Mouse (Mus musculus): ENCODE results near the gene Tet3. TPM values are rescaled to one million over a fixed set of nuclear protein-coding genes. Genes with fewer than 3 reads are reported as not detected.
A peak's percentile ranks its signal among the peaks of the same experiment; 100 is the strongest.

Tet3 gene
- total RNA-seq, 2 experiments from 2014 or later = 57.4 to 64.4 TPM

DNA sequence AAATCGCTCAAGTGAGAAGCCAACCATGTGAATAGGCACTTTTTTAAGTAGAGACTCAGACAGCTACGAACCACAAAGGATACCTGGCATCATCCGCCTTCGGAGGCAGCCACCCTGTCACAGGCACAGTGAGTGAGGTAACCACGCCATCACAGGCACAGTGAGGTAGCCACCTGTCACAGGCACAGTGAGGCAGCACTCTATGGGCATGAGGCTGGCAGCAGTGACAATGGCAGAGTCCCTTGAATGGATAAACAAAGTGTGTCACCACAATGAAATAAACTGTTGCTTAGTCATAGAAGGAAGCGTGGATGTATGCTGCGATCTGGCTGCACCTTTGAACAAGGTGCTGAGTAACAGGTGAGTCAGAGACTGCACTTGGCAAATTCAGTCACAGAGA lies 19.7 kb upstream of the Tet3 start:
- DNase-seq = no peak

DNA sequence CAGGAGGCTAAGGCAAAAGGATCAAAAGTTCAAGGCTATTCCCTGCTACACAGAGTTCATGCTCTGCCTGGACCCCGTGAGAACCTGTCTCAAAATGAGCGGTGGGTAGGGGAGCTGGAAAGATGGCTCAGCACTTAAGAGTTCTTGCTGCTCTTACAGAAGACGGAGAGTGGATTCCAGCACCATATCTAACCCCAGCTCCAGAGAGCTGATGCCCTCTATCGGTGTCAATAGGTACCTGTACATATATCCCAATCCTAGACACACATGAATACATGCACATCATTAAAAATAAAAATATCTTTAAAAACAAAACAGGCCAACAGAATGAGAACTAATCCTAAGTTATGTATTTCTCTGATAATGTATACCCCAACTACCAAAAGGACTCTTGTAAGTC lies 19.3 kb upstream of the Tet3 start:
- DNase-seq = no peak

DNA sequence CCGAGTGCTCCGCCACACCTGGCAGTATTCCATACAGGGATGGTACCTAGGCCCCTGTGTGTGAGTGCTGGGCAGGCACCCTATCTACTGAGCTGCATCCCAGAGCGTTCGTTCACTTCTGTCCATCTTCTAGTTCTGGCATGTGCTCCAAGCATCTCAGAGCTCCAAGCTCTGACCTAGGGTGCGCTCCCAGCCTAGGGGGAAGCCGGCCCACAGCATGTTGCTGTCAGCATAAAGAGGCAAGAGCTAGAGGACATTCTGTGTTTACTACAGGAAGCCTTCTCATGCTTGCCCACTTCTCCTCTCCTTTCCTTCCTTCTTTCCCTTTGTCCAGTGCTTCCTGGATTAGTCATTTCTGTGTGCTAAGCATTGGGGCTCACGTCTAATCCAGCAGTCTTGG lies 16.5 kb upstream of the Tet3 start:
- no peak for DNase-seq

DNA sequence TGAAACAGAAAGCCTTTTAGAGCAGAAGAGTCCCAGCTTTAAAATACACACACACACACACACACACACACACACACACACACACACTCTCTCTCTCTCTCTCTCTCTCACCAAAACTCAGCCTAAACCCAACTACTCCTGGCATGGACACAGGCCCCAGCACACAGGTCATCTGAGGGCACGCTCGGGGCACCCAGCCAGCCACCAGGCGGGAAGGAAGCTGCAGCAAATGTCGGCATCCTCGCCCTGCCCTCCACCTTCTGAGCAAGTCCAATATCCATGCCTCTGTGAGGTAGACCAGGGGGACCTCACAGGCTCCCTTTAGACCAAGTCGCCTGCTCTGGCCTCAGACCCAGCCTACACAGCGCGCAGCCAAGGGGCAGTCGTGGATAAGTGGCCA lies 14.4 kb upstream of the Tet3 start:
- peak; percentile 83 for DNase-seq

DNA sequence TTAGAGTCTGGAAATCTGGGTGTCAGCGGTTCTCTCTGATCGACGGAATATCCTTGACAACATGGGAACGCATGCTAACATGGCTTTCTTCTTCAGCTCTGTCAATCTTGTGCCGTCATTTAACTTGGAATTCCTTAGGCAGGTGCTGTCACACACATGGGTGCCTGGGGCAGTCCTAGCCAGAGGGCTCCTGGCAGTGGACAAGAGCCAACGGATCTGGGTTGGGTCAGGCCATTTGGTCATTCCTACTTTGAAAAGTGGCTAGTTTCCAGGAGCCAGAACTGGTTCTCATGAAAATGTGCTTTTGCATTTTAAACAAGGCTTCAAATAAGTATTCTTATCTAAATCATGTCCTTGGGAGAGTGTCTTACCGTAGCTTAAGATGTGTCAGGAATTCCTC lies 12.9 kb upstream of the Tet3 start:
- DNase-seq = peak; percentile 44

DNA sequence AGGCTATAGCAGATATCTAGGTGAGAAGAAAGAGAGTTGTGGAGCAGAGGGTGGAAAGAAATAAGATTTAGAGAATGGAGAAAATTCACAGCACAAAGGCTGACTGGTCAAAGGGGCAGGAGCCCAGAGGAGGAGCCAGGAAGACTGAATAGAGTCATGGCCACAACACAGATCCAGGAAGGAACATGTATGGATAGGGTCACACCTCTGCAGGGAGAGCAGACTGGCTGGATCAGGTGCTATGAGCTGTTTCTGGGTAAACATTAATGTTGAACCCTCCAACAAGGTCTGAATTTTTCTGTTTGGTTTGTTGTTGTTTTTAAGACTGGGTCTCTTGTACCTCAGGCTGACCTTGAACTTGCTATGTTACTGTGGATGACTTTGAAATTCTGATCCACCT lies 5.1 kb upstream of the Tet3 start:
- no peak for DNase-seq

DNA sequence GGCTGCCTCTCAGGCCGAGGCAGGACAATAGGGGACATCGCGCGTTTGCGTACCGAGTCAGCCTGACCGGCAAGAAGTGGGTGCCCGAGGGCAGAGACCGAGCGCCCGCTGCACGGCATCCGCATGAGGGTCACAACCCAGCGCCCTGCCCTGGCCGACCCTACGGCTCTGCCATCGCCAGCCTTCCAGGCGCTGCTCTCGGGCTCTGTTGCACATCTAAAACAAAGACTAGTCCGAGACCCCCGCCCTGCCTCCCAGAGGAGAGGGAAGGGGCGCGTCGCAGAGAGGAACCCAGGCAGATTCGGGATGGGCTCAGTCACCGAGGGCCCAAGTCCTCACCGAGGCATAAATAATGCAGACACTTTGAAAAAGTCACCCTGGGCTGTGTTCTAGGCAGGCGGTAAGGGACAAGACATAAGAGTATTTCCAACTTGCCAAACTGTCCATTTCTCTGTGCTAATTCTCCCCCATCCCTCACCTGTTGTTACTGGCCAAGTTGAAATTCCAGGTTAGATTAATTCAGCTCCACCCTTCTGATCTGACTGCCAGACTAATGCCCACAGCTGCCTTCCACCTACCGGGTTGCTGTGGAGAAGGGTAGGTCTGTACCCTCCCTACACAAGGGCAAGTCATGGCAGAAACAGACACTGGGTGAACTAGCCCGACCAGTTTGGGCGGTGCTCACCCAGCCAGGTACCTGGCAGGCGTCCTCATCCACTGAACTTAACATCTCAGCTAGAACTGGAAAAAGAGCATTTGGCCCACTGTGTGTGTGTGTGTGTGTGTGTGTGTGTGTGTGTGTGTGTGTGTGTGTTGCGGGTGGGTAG lies 1.7 kb downstream of the Tet3 start:
- DNase-seq = no peak

DNA sequence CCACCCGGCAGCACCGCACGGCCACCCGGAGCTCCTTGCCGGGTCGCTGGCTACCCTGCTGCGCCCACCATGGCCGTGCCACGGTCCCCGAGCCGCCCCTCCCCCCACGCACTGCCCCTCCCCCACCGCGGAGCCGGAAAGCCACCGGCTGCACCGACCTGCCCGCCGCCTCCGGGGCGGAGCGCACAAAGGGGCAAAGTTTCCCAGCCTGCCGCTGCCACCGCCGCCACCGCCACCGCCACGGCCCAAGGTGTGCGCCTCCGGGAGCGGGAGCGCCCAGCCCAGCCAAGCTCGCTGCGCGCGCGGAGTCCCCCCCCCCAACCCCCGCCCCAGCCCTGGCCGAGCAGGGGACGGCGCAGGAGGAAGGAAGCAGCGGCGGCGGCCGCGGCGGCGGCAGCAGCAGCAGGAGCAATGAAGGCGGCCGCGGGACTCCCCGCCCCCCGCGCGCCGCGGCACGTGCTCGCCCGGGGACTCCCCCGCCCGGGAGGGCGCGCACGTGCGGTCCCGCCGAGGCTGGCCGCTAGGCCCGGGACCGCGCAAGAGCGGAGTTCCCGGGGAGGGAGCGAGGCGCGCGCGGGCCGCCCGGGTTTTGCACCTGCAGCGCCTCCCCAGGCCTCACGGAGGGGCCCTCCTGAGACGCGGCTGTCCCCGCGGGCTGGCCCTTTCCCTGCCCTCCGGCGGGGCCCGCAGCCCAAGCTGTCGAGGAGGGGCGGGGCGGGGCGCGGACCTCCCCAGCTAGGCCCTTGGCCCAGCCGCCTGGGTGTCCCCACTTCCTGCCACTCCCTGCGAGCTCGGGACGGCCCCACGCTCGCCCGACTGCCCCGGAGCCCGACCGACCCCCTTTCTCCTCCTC lies 2.5 kb downstream of the Tet3 start:
- peak; percentile 85 for DNase-seq

DNA sequence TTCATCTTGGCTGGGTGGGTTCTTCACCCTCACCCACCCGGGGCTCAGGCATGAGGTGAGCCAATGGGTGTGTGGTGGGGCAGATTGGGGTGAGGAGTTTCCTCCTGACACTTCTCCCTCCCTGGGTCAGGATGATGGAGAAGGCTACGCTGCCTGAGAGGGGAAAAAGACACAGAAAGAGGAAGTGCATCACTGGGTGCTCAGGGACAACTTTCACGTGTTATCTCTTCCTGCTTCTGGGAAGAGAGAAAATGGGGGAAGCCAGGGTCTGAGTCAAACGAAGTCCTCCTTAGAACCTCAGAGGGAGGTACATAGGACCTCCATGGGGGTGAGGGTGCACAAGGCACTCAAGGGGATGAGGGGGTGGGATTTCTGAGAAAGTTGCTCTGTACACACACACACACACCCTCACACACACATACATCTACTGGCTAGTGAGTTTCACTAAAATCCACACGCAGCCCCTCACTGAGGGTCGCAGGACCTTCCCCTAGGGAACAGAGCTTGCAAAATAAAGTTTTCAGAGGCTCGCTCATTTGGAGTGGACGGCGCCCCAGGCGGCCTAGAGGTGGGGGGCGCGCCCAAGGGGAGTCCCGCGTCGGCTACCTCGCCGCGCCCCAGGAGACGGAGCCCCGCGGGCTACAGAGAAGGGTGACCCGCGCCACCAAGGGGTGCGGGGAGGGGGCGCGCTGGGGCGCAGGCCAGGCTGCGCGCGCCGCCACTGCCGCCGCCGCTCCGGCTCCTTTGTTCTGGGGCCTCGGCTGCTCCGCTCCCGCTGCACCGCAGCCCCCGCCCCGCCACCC lies 3.4 kb downstream of the Tet3 start:
- DNase-seq = no peak

DNA sequence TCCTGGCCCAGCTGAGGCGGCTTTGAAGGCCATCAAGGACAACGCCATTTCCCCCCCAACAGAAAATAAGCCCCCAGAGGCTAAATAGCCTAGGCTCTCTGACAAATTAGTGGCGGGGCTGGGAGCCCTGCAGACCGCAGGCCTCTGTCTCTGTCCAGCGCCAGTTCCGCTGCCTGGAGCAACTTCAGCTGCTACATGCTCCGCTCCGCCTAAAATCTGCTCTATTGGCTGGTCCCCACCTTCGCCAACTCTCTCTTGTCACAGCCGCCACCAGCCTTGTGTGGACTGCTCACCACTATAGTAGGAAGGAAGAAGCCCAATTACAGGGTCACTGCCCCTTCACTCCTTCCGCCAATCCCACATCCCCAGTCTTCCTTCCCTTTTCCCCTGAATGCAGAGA lies 5.2 kb downstream of the Tet3 start:
- DNase-seq = no peak

DNA sequence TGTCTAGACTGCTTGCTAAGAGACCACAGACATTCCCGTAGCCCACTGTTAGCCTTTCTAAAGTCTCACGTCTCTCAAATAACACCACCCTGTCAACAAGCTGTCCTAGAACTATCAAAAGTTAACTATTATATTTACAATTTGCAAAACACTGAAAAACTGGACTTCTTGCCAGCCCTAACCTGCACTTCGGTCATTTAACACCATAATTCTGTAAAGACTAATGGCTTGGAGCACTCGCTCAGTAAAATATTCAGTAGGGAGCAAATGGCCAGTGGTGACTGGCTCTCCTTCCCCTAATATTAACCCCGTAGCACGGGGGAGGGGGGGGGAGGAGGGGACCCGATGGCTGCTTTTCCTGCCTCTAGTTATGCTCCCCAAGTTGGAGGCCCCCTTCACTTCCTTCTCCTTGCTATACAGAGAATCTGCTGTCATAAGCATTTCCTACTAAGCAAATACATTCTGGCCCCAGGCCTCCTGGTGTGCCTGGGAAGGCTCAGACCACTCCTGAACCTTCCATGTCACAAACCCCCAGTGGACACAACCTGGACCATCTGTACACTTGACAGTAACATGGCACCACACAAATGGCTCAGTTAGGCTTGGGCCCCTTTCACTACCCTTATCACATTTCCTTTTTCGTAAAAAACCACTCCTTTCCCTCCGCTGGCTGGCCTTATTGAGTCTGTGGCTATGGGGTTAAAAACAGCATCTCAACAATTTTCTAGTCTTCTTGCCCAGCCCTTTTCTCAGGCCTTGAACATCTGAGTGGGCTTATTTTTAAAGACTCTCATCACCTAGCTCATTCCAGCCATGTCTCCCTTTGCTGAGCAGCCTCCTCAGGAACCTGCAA lies 8.2 kb downstream of the Tet3 start:
- DNase-seq = no peak

DNA sequence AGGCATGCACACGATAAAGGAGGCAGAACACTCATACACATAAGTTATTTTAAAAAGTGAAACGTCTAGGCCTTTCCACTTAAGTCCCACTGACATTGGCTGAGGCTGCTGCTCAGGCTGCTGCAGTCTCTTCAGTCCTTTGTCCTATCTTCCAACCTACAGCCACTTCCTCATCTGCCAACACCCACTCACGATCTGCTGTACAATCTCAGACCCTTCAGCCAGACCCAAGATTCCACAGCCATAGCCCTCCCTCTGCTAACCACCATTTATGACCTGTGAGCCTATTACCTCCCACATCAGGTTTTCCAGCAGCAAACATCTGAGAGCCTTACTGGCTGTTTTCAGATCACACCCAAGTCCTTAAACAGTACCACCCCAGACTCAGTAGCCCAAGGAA lies 9.4 kb downstream of the Tet3 start:
- no peak for DNase-seq

DNA sequence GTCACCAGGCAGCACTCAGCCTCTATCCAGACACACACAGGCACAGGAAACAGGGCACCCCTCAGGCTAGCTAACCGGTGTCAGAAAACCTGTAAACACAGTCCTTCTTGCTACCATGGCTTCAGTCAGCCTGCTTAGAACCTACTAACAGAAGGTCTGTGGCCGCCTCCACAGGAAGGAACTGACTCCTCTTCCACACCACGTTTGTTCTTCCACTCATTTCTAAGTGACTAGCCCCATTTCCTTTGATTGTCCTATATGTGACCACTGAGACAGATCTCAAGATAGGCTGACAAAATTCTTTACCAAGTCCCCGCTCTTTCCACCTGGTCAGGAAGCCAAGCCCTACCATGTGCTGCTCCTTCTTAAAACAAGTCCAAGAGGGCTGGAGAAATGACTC lies 10.0 kb downstream of the Tet3 start:
- no peak for DNase-seq

DNA sequence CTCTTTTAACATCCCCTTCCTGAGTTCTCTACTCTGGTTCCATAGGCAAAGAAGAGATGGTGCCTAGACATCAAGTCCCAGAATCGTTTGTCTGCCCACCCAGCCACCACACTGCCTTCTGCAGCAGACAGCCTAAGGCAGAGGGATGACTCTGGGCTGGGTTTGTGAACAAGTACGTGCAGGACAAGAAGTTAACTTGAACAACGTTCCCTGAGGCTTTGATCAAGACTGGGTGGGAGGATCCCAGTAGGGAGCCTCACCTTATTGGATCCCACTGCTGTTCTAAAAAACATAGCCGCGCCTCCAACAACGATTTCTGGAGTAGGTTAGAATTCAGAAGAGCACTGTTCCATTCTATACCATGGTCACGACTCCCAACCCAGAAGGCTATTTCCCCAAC lies 11.9 kb downstream of the Tet3 start:
- DNase-seq = no peak

DNA sequence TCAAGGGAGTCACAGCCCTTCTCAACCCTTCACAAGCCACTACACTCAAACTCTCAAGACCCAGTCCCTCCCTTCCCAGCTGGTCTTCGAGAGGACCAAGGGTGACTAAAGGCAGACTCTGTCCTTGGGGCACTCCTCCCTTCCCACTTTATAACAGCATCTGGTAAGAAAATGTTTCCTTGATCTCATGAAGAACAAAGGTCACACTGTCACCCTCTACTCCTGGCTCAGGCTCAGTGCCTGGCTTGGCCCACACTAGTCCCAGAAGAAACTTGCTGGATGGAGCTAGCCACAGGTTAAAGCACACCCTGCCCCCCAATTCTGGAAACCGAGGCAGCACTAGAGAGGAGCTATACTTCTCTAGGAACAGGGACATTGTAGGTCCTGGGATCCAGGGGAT lies 13.1 kb downstream of the Tet3 start:
- DNase-seq = no peak

DNA sequence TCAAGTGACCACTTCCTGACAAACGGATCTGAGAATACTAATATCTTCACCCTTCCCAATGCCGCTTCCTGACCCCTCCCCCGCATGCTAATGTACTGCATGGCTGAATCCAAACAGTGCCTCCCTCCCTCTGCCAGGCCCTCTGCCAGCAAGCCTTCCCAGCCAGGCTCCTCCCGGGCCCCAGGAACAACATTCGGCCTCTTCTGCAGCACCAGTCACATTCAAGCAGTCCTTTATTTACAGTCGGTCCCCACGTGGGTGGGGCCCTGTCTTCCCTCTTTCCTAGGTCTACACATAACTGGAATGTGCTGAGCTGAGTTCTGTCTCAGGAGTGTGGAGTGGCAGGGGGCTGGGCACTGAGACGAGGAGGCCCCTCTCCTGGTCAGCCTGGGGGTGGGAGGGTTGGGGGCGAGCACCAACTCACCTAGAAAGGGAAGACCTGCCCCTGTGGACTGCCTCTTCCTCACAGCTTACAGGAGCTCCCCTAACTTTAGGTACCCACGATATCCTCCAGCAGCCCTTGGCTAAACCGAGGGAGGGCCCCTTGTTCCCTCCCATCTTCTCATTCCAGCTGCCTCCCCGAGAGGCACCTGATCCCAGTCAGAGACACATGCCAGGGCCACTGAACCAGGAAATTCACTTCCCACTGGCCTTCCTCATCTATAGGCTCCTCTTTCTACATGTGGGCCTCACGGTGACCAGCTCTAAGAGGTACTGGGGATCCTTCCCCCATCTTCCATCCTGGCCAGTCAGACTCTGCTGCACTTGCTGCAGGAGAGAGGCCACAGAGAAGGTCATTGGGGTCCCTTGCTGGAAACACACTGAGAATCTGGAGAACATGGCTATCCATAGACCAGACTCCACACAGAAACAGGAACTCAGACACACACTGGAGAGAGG lies 15.2 kb downstream of the Tet3 start:
- peak; percentile 90 for DNase-seq

DNA sequence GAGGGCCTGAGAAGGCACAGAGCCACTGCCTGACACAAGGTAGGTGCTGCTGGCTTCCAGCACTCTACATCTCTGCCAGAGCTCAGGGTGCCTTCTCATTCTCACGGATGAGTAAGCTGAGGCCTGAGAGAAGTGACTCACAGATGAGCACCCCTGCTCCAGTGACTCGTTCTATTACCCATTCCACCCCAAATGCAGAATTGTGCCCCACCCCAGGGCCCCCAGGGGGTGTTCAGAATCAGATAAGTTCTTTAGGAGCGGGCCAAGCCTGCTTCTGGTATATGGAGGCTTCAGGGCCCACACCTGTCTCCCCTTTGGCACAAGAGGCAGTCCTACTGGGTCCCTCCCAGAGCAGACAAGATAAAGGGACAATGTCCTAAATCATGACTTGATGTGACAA lies 16.2 kb downstream of the Tet3 start:
- DNase-seq = peak; percentile 45

DNA sequence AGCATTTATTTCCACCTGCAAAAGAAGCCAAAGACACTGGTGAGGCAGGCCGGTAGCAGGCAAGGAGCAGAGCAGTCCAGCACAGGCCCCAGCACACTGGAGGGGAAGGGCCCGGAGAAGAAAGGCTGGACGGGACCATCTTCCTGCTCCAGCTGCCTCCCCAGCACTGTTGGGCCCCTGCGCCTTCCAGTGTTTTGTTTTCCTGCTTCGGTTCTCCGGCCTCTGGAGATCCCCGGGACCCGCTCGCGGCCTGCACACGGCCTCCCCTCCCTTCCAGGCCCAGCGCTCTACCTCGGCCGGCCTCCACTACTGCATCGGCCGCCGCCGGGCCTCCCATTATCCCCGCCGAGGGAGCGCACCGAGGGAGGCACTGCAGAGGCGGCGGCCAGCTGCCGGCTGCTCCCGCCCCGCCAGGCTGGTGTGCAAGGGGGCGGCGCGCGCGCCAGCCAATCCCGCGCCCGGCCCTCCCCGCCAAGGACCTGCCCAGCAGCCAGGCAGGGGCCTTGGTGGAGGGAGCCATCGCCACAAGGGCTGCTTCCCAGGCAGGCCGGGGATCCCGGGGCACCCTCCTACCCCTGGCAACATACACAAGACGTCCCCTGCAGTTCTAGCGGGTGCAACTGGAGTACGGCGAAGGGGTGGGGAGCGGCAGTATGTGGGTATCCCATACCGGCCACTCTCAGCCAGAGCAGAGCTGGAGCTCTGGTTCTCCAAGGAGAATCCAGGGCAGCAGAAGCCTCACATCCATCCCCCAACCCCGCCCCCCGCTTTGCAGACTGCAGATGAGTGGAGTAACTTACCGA lies 17.4 kb downstream of the Tet3 start:
- peak; percentile 96 for DNase-seq

DNA sequence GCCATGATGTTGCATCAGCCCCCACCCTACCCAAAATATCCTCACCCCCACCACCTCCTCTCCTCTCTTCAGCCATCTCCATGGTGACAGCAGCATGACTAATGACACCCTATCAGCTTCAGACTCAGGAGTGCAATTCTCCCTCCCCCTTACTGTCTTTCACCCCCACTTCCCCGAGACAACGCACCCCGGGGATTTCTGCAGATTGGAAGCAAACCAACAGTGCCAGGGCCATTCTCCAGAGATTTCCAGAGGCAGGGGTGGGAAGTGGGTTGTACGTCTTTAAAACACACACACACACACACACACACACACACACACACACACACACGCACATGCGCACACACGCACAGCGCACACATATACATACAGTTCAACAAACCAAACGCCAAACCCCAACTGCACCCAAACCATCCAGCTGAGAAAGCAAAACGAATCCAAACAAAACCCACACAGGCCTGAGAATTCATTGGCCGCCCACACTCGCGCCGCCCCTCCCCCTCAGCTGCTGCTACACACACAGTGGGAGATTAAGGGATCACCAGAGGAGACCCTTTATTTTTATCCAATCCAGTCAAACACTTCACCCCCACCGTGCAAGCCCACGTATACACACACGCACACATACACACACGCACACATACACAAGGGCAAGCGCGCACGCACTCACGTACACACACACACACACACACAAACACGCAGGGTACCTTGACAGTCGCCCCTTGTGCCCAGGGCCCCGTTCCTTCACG lies 18.2 kb downstream of the Tet3 start:
- DNase-seq = peak; percentile 82

Measured in adrenal gland, postnatal 10 days (tissue).